Mouse (Mus musculus): ENCODE measurements at regions not wholly inside any gene's neighbourhood (a gene's known extent, or its start where the extent isn't known, plus 50 kb on each side); places are given as distances from the start of the nearest gene placed in this dataset.

GRCm38 (mm10) chr5:46791051-46791450, 933.6 kb upstream of the Lcorl start:
- peak; percentile 4 to 43 for DNase-seq

GRCm38 (mm10) chr5:46790536-46790935, 933.1 kb upstream of the Lcorl start:
- peak; percentile 30 to 45 for DNase-seq

GRCm38 (mm10) chr5:46787079-46787478, 929.7 kb upstream of the Lcorl start:
- no peak for DNase-seq

- DNase-seq, result no peak
Measured at GRCm38 (mm10) chr5:46756094-46756493, 898.7 kb upstream of the Lcorl start.

GRCm38 (mm10) chr5:46740034-46740582, 882.7 kb upstream of the Lcorl start:
- DNase-seq, result no peak

- DNase-seq, result no peak
Measured at GRCm38 (mm10) chr5:46732510-46732909, 875.1 kb upstream of the Lcorl start.

GRCm38 (mm10) chr5:46732025-46732424, 874.6 kb upstream of the Lcorl start:
- no peak for DNase-seq

- no peak for DNase-seq
Measured at GRCm38 (mm10) chr5:46731297-46731696, 873.9 kb upstream of the Lcorl start.

- peak; percentile 9 to 68 for DNase-seq
Measured at GRCm38 (mm10) chr5:46709596-46709995, 852.2 kb upstream of the Lcorl start.

- DNase-seq, result no peak
Measured at GRCm38 (mm10) chr5:46707845-46708244, 850.4 kb upstream of the Lcorl start.

GRCm38 (mm10) chr5:46707021-46707420, 849.6 kb upstream of the Lcorl start:
- DNase-seq, result no peak

- DNase-seq, result no peak
Measured at GRCm38 (mm10) chr5:46678007-46678406, 820.6 kb upstream of the Lcorl start.

GRCm38 (mm10) chr5:46674810-46675502, 817.5 kb upstream of the Lcorl start:
- DNase-seq, result no peak

GRCm38 (mm10) chr5:46673413-46673812, 816.0 kb upstream of the Lcorl start:
- no peak for DNase-seq

GRCm38 (mm10) chr5:46670484-46670883, 813.1 kb upstream of the Lcorl start:
- DNase-seq, result no peak

GRCm38 (mm10) chr5:46666250-46666649, 808.8 kb upstream of the Lcorl start:
- DNase-seq, result no peak

GRCm38 (mm10) chr5:46657065-46657464, 799.6 kb upstream of the Lcorl start:
- no peak for DNase-seq

- DNase-seq, result no peak
Measured at GRCm38 (mm10) chr5:46654189-46654588, 796.8 kb upstream of the Lcorl start.

GRCm38 (mm10) chr5:46643009-46643408, 785.6 kb upstream of the Lcorl start:
- no peak for DNase-seq

GRCm38 (mm10) chr5:46635116-46635668, 777.8 kb upstream of the Lcorl start:
- DNase-seq, result no peak
